Comparison of ENCODE assay signal across 18 mouse cellular contexts in genomic region chr1:175333041-175333854, GRCm38 (mm10).
A peak's percentile ranks its signal among the peaks of the same experiment; 100 is the strongest.
DNase-seq lines count a peak whose midpoint lies in the region; ATAC-seq lines count a peak whose summit lies in the region.
"Had no signal": no experiment of that assay in that cellular context is flagged by ENCODE, and none has a peak within 500 bp of the region (broad histone marks: within the 10 kb centered on the region; RNA-seq: fewer than 3 reads in every experiment).

No protein-coding gene starts in this region.

- peak; percentile 52 for ATAC-seq in frontal cortex, adult (ENCODE audit: low TSS enrichment)
- ATAC-seq: forebrain, embryonic 15.5 days; inflammation-experienced regulatory T-cells, adult 6 months had no signal

- intact Hi-C loops in left cerebral cortex, postnatal 4 days (cut with DNase I), result no loop called here

- no peak for DNase-seq in frontal cortex, postnatal 14 days (ENCODE audit: low spot score in 2 of 2)
- peak; percentile 11 for DNase-seq in left cerebral cortex, postnatal 4 days
- DNase-seq in left cerebral cortex, adult 11 months (ENCODE audit: low spot score), result no peak
- peak; percentile 50 for DNase-seq in cerebellum, adult 8-10 months
- peak; percentile 45 to 59 for DNase-seq in cerebellum, postnatal 36 days
- no peak for DNase-seq in urinary bladder, postnatal 36 days (ENCODE audit: low spot score in 2 of 2)
- DNase-seq in right cerebral cortex, adult 2 months (ENCODE audit: low spot score in 2 of 2), result no peak
- DNase-seq: adrenal gland, postnatal 14 days; gastrocnemius, postnatal 25 days; heart, adult 18-20 months; heart, postnatal 4 days; kidney, postnatal 4 days; lung, postnatal 4 days; midbrain, embryonic 14.5 days; right cerebral cortex, postnatal 4 days had no signal

Comparison
In these comparisons a context has a peak if more than half of its experiments do, and no peak if none do; other contexts are left out.
1. DNase-seq: peak in left cerebral cortex, postnatal 4 days (single experiment), cerebellum, adult 8-10 months (single experiment) and cerebellum, postnatal 36 days (2 of 2); none in frontal cortex, postnatal 14 days (0 of 2), left cerebral cortex, adult 11 months (single experiment), urinary bladder, postnatal 36 days (0 of 2) and right cerebral cortex, adult 2 months (0 of 2).